Mouse (Mus musculus): ENCODE results near the gene Slc36a1.
A peak's percentile ranks its signal among the peaks of the same experiment; 100 is the strongest.

Gene Slc36a1

DNA sequence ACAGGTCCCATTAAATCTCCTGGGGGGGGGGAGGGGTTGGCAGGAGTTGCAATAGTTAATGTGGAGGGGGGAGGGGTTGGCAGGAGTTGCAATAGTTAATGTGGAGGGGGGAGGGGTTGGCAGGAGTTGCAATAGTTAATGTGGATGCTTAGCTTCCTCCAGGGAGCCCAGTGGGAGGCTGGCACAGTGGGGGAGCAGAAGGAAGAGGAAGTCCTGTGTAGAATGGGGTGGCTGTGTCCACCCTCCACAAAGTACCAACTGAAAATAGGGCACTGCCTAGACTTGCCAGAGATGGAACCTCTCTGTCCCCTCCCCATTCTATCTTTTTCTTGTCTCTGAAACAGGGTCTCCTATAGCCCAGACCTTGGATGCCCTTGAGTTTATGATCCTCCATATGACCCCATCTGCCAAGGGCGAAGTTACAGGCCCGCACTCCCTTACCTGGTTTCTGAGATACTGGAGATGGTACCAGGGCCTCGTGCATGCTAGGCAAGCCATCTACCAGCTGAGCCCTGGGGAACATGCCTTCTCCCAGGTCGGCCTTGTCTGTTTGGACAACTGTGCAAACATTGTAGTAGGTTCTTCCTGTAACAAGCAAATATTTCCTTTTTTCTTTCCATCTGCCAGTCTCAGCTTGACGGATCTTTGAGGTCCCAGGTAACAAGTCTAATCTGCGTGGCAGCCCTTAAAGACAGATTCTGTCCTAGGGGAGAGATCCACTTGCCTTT lies 5.6 kb downstream of the Slc36a1 start:
- no peak for DNase-seq

DNA sequence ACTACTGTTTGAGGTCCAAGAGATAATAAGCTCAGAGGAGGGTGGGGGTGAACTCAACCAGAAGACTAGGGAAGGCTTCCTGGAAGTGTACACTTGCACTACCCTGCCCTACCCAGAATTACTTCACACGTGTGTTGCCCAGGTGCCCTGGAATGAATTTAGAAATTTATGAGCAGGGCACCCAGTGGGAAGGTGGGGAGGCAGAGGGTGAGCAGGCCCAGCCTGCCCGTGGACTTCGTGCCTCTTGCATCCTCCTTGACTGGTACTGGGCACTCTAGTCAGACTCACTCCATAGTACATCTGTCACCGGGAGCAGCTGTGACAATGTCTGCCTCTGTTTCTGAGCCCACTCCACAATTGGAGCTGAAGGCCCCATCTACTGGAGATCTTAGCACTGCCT lies 9.4 kb downstream of the Slc36a1 start:
- DNase-seq: no peak

DNA sequence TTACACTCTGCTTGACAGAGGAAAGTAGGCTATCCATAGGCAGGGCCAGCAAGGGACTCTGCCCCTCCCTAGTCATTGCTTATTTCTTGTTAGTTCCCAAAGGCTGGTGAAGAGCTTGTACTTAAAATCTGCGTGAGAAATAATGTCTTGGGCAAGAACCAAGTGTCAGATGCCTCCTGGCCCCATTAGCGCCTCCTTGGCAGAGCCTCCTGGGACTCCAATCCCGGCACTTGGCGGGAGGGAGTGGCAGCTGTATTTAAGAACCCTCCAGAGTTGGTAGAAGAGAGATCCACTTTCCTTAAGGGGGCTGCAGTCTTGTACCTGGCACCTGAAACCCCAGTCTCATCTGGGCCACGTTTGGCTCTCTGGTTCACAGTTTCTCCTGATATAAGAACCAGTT lies 10.0 kb downstream of the Slc36a1 start:
- no peak for DNase-seq

DNA sequence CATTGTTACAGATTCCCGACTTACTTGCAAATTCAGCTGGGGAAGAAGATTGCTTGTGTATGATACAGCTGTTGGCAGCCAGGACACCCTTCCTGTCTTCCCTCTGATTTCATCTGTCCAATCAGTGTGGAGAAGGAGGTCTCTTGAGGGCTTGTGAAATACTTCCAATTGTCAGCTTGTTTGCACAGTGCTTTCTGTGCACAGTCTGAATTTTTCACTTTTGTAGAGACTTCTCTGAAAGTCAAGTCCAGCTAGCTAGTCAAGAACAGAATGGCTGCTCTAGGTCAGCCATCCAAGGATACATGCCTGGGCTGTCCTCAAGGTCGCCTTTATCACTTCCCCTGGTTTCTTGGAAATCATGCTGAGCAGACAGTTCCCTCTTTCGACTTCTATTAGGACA lies 10.8 kb downstream of the Slc36a1 start:
- DNase-seq: no peak

DNA sequence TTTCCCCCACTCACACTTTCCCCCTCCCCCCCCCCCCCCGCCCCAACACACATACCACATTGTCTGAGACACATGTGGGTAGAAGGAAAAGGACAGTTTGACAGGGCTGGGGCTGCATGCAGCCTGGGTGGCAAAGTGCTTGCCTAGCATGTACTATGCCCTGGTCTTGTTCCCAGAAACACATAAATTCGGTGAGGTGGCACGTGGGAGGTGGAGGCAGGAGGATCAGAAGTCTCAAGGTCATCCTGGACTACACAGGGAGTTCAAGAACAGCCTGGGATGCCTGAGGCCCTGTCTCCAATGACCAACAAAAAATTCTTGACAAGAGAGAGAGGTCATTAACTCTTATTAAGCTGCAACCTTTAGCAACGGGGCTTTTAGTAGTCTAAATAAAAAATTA lies 11.9 kb downstream of the Slc36a1 start:
- no peak for DNase-seq

DNA sequence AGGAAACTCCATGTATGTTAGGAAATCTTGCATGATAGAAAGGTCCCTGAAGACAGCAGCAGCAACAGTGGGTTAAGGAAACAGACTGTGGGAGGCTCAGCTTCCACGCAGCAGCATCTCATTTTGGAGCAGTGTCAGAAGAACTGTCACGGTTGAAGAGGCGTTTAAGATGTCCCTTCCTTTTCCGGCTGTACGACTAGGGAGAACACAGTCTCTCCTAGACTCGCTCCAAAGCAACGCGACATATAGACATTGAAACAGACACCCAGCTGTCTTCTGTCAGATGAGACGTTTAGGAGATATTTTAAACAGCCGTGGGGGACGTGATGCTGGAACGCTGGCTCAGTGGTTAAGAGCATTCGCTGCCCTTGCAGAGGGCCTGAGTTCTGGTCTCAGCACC lies 12.7 kb downstream of the Slc36a1 start:
- DNase-seq: no peak

DNA sequence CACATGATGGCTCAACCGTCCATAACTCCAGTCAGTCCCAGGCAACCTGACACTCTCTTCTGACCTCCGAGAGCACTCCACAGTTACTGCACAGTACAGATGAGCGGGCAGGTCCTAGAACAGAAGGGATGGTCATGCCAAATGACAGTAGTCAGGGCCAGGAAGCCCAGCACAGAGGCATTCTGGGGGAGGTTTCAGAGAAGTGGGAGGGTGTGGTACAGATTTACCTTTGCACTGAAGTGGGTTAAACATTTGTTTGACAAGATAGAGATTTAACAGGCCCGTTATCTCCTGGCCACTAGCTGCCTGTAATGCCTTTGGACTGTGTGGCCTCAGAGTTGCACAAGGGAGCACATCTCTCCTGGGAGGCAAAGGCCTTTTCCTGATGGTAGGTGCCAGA lies 13.3 kb downstream of the Slc36a1 start:
- DNase-seq: no peak

DNA sequence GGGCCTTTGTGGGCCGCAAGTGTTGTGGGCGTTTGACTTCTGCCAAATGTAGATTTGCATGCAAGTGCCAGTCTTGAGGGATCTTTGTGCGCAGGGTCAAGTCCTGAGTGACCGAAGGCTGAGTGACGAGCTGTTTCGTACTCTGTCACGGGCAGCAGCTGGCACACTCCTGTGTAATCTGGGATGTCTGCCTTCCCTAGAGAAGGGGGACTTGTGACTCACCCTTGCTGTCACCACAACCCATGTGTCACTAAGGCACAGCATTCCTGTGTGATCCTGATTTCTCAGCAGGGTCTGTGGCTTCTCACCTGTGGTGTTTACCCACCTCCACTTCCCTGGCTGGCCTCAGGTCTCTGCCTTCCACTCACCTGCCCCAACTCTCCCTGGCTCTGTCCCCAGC lies 13.7 kb downstream of the Slc36a1 start:
- no peak for DNase-seq

DNA sequence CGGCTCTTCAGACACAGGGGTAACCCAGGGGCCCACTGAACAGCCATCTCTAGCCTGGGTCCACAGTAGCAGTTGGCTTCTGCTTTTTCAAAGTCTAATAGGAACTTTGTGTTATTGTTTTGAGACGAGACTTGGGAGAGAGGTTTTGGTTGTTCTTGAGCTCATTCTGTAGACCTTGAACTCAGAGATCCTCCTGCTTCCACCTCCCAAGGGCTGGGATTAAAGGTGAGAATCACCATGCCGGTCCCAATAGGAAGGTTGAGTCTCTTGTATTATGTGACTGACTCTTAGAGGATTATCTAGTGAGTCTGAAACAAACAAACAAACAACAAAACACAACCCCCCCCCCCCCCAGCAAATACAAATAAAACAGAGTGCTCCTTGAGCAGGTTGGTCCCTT lies 14.3 kb downstream of the Slc36a1 start:
- DNase-seq: no peak

DNA sequence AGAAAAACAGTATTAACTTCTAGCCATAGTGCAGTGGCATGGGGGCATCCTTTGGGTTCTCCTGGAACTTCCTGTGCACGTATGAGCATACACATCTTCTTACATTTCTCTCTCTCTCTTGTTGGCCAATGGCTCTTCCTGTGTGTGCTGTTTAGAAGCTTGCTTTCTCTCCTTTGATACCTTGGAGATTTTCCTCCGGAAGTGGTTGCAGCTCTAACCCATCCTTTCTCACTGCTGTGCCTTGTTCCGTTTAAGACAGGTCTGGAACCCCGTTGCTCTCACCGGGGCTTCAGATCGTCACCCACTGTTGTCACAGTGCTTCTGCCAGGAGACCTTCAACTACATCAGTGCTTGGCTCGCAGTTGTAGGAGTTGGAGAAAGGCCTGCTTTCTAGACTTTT lies 17.2 kb downstream of the Slc36a1 start:
- no peak for DNase-seq

DNA sequence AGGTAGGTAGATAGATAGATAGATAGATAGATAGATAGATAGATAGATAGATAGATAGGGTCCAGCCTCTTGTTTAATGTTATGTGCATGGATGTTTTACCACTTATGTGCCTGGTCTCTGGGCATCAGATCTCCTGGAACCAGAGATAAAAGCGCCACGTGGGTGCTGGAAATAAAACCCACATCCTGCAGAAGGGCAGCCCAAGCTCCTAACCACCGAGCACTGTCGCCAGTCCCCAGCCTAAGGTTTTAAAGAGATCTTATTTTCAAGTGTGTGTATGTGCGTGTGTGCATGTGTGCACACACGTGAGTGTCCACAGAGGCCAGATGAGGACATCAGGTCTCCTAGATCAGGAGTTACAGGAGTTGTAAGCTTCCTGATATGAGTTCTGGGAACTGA lies 26.9 kb downstream of the Slc36a1 start:
- no peak for DNase-seq

DNA sequence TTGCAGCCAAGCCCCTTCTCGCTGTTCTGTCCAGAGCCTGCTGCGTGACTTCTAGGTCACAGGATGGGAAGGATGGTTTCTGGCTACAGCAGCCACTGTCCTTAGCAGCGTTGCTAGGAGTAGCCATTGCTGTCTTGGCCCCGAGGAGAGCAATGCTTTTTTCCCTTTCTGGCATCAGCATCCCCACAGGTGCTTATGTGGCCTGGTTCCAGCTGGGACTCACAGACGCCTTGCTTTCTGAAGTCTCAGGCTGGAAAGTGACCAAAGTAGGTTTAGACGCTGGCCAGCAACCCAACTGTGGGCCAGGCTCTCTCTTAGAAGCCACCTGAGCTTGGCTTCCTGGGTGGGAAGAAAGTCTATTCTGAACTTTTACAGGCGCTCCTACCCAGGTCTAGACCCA lies 30.1 kb downstream of the Slc36a1 start:
- DNase-seq: no peak

DNA sequence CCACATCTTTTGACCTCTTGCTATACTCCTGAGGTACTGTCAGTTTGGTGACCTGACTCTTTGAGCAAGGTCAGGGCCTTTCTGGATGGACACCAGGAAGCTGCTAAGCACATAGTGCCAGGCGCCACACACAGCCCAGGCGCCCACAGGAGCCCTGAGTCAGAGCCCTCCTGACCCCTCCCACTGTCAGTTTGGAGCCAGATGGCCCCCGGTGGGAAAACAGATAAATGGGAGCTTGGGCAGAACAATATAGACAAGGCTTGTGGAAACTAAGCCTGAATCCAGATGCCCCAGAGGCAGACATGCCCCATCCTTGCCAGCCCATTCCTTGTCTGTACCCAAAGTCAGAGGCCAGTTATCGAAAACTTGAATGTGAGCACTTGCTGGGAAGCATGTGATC lies 30.6 kb downstream of the Slc36a1 start:
- no peak for DNase-seq

DNA sequence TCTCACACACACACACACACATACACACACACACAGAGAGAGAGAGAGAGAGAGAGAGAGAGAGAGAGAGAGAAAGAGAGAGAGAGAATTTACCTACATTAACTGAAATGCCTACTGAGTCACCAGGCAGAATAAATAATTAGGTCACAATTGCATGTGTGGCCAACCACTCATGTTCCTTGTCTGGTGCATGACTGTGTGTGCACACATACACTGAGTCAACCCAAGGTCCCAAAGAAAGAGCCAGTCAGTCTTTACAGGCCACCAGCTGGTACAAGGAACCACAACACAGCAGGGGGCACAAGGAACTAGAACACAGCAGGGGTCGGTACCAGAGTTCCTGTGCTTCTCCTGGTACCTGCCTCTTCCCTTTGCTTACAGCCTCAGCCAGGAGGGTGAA lies 32.7 kb downstream of the Slc36a1 start:
- DNase-seq: no peak

DNA sequence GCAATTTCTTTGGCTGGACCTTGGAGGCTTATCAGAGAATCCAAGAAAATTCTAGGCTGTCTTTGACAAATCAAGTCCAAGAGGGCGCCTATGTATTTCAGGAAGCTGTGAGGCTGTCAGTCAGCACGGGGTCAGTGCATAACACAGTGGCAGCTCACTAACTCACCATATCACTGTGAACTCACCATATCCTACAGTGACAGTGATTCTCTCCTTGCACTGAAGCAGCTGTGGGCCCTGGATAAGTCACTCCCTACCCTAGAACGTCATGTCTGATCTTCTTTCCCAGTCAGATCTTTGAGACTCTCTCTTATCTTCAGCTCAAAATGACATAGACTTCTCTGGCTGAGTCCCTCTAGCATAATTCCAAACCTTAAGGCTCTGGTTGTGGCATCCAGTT lies 35.3 kb downstream of the Slc36a1 start:
- no peak for DNase-seq

DNA sequence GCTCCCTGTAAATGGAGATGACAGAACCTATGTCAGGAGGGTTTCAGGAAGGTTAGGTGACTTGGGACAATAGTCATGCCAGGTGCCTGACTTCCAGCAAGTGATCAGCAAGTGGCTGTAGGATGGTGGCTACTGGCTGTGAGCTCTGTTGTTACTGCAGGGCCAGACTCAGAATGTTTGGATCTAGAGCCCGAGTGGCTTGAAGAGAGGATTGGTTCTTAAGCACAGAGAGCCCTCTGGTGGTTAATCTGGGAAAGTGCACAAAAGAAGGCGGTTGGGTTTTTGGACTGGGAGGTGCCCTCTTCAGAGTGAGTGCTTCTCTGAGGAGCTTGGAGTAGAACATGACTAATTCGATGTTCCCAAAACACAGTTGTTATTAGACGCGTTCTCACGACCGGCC lies 36.4 kb downstream of the Slc36a1 start:
- peak; percentile 75 for DNase-seq

DNA sequence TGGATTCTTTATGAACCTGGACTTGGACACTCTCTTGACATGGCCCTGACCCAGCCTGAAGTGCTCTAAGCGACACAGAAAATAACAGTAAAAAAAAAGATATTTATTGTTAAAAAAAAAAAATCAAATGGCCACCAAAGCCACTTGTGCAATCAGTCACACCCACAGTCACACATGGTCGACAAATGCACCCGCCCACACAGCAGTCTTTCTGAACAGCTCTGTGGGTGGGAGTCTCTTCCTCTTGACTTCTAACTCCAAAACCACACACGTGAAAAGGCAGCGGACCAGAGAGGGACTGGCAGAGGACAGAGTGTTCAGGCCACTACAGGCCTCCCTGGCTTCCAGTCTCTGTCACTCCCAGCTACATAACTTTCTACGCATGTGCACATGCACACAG lies 46.4 kb downstream of the Slc36a1 start:
- DNase-seq: no peak

DNA sequence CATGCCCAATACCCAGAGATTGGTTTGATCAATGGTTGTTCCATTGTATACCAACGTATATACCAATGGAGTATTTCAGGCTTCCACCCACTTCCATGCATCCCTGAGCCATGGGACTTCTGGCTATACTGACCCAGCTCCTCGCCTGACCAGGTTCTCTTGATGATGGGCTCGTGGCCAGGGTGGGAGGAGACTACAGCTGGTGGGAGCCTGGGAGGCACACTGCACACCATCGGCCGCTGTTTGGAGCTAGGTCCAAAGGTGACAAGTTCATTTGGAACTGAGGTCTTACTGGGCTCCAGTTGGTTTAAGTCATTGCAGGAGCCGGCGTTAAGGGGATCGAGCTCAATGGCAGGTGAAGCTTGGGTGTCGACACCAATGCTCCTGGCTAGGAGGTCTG lies 49.2 kb downstream of the Slc36a1 start:
- no peak for DNase-seq

DNA sequence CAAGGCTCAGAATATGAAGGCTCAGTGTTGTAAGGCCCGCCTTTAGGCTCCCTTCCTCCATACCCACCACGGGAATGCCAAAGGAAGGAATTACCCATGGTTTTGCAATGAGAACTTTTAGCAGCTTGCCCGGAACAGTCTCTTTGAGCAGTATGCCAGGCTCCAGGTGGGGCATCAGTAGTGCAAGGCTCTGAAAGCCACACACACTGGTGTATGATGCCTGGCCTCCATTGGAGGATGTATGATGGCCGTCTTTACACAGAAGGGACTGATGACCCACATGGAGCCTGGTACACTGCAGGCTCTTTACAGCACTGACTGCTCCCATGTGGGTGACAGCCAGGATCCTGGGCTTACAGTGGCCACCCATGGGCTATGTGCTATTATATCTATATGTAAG lies 57.0 kb downstream of the Slc36a1 start:
- no peak for DNase-seq

DNA sequence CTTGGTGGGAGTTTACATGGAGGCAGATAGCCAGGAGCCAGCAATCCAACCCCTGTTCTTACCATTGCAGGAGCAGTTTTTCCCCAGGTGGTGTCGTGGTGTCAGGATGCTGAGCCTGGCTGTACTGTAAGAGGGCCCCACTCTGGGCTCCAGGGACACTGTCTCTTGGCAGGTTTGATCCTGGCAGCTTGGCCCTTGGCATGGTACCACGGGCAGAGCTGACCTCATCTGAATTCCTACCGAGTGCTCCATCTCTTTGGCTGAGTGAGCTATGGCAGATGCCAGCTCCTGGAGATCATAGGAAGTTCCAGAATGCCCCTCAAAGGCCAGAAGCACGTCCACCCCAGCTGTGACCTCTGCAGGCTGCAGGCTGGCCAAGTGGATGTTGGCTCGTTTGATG lies 57.9 kb downstream of the Slc36a1 start:
- no peak for DNase-seq

DNA sequence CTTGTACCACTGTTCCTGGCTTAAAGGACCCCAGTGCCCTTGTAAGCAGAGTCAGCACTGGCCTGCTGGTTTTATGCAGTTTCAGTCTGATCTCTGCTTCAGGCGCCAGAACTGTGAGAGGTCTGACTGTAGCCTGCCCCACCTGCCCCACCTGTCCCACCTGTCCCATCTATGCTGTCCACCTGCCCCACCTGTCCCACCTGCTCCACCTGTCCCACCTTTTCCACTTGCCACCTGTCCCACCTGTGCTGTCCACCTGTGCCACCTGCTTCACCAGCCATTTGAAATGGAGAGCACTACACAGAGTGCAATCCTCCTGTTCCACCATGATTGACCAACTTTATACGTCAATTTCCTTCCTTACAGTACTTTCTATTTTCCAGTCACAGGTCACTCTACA lies 60.2 kb downstream of the Slc36a1 start:
- no peak for DNase-seq

DNA sequence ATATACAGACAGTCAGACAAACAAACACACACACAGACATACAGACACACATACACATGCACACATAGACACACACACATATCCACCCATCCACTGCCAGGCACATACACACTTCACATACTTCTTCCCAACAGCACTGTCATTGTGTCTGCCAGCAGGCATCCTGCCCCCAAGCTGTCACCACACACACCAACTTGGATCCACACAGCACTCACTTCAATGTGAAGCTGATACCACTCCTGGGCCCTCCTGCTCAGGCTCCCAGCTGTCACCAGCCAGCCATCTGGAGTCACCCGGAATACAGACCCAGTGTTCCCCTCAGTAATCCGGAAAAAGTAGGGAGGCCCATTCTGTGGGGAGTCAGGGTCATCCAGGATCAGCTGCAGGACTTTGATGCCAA lies 61.5 kb downstream of the Slc36a1 start:
- no peak for DNase-seq

DNA sequence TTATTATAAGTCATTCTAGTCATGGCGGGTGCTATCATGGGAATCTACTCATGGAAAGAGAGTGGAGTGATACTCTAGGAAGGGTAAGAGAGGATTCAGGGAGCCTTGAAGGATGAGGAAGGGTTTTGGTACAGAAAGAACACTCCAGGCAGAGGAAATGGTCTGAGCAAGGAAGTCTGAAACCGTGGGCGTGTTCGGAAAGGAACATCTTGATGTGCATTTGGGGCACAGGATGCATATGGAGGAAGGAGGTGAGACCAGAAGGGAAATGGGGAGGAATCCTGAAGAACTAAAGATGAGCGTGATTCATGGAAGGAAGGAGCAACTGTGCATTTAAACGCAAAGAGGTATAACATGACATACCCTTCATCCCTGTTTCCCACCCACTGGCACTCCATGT lies 64.4 kb downstream of the Slc36a1 start:
- DNase-seq: no peak

DNA sequence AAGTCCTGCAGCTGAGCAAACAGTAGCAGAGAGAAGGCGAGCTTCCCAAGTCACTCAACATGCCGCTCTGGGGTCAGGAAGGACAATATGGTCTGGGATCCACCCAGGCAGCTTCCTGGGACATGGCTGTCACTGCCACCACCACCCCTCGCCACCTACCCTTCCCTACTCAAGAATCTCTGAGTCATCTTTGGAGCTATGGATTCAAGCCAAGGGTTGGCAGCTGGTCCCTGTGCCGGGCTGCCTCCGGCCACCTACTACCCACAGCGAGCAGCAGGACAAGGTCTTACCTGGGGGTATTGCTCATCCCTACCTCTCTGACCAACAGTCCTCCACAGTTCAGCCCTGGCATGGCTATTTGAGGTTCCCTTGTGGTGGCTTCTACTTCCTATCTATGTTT lies 70.6 kb downstream of the Slc36a1 start:
- no peak for DNase-seq
